ENCODE assay signal across 18 mouse cellular contexts in genomic region chr1:66702623-66703345, GRCm38 (mm10). TPM values are rescaled to one million over a fixed set of nuclear protein-coding genes. Genes with fewer than 3 reads are reported as not detected.
DNase-seq lines count a peak whose midpoint lies in the region; ATAC-seq lines count a peak whose summit lies in the region.
"Had no signal": no experiment of that assay in that cellular context is flagged by ENCODE, and none has a peak within 500 bp of the region (broad histone marks: within the 10 kb centered on the region; RNA-seq: fewer than 3 reads in every experiment).

No protein-coding gene starts in this region.

- no peaks in the 10 kb centered on the region for H3K27me3 ChIP-seq in hindbrain, embryonic 13.5 days
- no peaks in the 10 kb centered on the region for H3K27me3 ChIP-seq in hindbrain, embryonic 11.5 days (ENCODE audit: control insufficient read depth, insufficient read depth, low read length)
- H3K27me3 ChIP-seq in lung, embryonic 15.5 days = no peaks in the 10 kb centered on the region
- H3K27me3 ChIP-seq in liver, embryonic 16.5 days (ENCODE audit: control insufficient read depth, insufficient read depth, low read depth, low read length) = no peaks in the 10 kb centered on the region
- no peaks in the 10 kb centered on the region for H3K27me3 ChIP-seq in forebrain, embryonic 11.5 days (ENCODE audit: control insufficient read depth, insufficient read depth, low read length)
- H3K27me3 ChIP-seq: heart, embryonic 15.5 days; stomach, embryonic 15.5 days had no signal

- no peak overlapping the region for H3K27ac ChIP-seq in hindbrain, embryonic 13.5 days
- H3K27ac ChIP-seq in hindbrain, embryonic 11.5 days (ENCODE audit: low read depth, low read length) = no peak overlapping the region
- no peak overlapping the region for H3K27ac ChIP-seq in lung, embryonic 15.5 days
- H3K27ac ChIP-seq in liver, embryonic 16.5 days (ENCODE audit: low read length) = no peak overlapping the region
- no peak overlapping the region for H3K27ac ChIP-seq in forebrain, embryonic 11.5 days (ENCODE audit: low read depth, low read length)
- H3K27ac ChIP-seq: gastrocnemius, adult 2 months; heart, embryonic 15.5 days; kidney, embryonic 15.5 days; stomach, embryonic 15.5 days had no signal

- H3K9me3 ChIP-seq in hindbrain, embryonic 13.5 days = no peaks in the 10 kb centered on the region
- H3K9me3 ChIP-seq in hindbrain, embryonic 11.5 days (ENCODE audit: control insufficient read depth, low read length) = no peaks in the 10 kb centered on the region
- no peaks in the 10 kb centered on the region for H3K9me3 ChIP-seq in lung, embryonic 15.5 days
- no peaks in the 10 kb centered on the region for H3K9me3 ChIP-seq in liver, embryonic 16.5 days (replicated peaks; ENCODE audit: control insufficient read depth, low read length)
- H3K9me3 ChIP-seq in forebrain, embryonic 11.5 days (ENCODE audit: control insufficient read depth, low read length) = no peaks in the 10 kb centered on the region
- H3K9me3 ChIP-seq: heart, embryonic 15.5 days; kidney, embryonic 15.5 days; stomach, embryonic 15.5 days had no signal

- H3K4me3 ChIP-seq in hindbrain, embryonic 13.5 days = no peak overlapping the region
- H3K4me3 ChIP-seq in hindbrain, embryonic 11.5 days (ENCODE audit: low read depth, low read length) = no peak overlapping the region
- H3K4me3 ChIP-seq in lung, embryonic 15.5 days = no peak overlapping the region
- H3K4me3 ChIP-seq in liver, embryonic 16.5 days (ENCODE audit: low read depth, low read length) = peak overlapping the region; percentile 92
- H3K4me3 ChIP-seq in forebrain, embryonic 11.5 days (ENCODE audit: low read depth, low read length) = no peak overlapping the region

- WGBS in hindbrain, embryonic 13.5 days = 93% methylated on average over 4 of the region's 4 CpGs
- WGBS in hindbrain, embryonic 11.5 days = 86% methylated on average over 4 of the region's 4 CpGs
- 64% methylated on average over 4 of the region's 4 CpGs for WGBS in lung, embryonic 15.5 days
- 30% methylated on average over 4 of the region's 4 CpGs for WGBS in liver, embryonic 16.5 days (ENCODE audit: insufficient replicate concordance)
- WGBS in forebrain, embryonic 11.5 days = 89% methylated on average over 4 of the region's 4 CpGs

- no peak for DNase-seq in hindbrain, embryonic 11.5 days (ENCODE audit: low spot score)
- DNase-seq in lung, postnatal 36 days = no peak
- DNase-seq in MEL-GATA-1-ER (ENCODE audit: extremely low read depth, low read depth) = peak; percentile 55
- DNase-seq in forebrain, embryonic 11.5 days (ENCODE audit: low spot score) = no peak
- no peak for DNase-seq in urinary bladder, postnatal 36 days (ENCODE audit: low spot score in 2 of 2)
- DNase-seq: adrenal gland, adult 8-10 months; cerebellum, postnatal 25 days; gastrocnemius, adult 2 months; layer of hippocampus, postnatal 36 days; thymus, postnatal 14 days had no signal

- no peak for ATAC-seq in hindbrain, embryonic 13.5 days (ENCODE audit: low FRiP score)
- ATAC-seq in hindbrain, embryonic 11.5 days (ENCODE audit: low FRiP score) = no peak
- no peak for ATAC-seq in lung, embryonic 15.5 days (ENCODE audit: borderline replicate concordance, extremely low read depth, low FRiP score, low TSS enrichment)
- ATAC-seq in liver, embryonic 16.5 days (ENCODE audit: low read depth) = 0 out of 2 replicates have a peak, but pooled peaks have one; percentile 3
- no peak for ATAC-seq in forebrain, embryonic 11.5 days (replicated peaks; ENCODE audit: low FRiP score)
- ATAC-seq: forebrain, embryonic 16.5 days; midbrain, embryonic 16.5 days had no signal

- H3K4me2 ChIP-seq in hindbrain, embryonic 13.5 days = peak overlapping the region; percentile 31
- H3K4me2 ChIP-seq in hindbrain, embryonic 11.5 days (replicated peaks; ENCODE audit: low read depth, low read length) = no peak overlapping the region
- peak overlapping the region; percentile 55 for H3K4me2 ChIP-seq in lung, embryonic 15.5 days
- peak overlapping the region; percentile 65 for H3K4me2 ChIP-seq in liver, embryonic 16.5 days (ENCODE audit: low read depth, low read length)
- no peak overlapping the region for H3K4me2 ChIP-seq in forebrain, embryonic 11.5 days (ENCODE audit: low read depth, low read length, severe bottlenecking)

- H3K36me3 ChIP-seq in hindbrain, embryonic 13.5 days = peaks cover 12% of the 10 kb centered on the region
- no peaks in the 10 kb centered on the region for H3K36me3 ChIP-seq in hindbrain, embryonic 11.5 days (ENCODE audit: control insufficient read depth, insufficient read depth, low read length)
- H3K36me3 ChIP-seq in lung, embryonic 15.5 days = peaks cover 9% of the 10 kb centered on the region; the same call in 1 of the 2 replicates
- H3K36me3 ChIP-seq in liver, embryonic 16.5 days (ENCODE audit: control insufficient read depth, insufficient read depth) = peaks cover 6% of the 10 kb centered on the region; the same call in 1 of the 2 replicates
- H3K36me3 ChIP-seq in forebrain, embryonic 11.5 days (ENCODE audit: control insufficient read depth, insufficient read depth, low read length) = no peaks in the 10 kb centered on the region; the same call in 1 of the 2 replicates

- 0 out of 2 replicates have a peak overlapping the region, but pooled peaks have one; percentile 8 for H3K9ac ChIP-seq in hindbrain, embryonic 13.5 days
- H3K9ac ChIP-seq in hindbrain, embryonic 11.5 days (ENCODE audit: low read depth, low read length) = no peak overlapping the region
- no peak overlapping the region for H3K9ac ChIP-seq in lung, embryonic 15.5 days
- no peak overlapping the region for H3K9ac ChIP-seq in liver, embryonic 16.5 days (ENCODE audit: low read depth, low read length)
- no peak overlapping the region for H3K9ac ChIP-seq in forebrain, embryonic 11.5 days (ENCODE audit: low read length)
- H3K9ac ChIP-seq: heart, embryonic 15.5 days; stomach, embryonic 15.5 days had no signal

- peaks cover 28% of the 10 kb centered on the region for H3K4me1 ChIP-seq in hindbrain, embryonic 13.5 days (replicated peaks)
- 0 out of 2 replicates have a peak, but pooled peaks cover 2% of the 10 kb centered on the region for H3K4me1 ChIP-seq in hindbrain, embryonic 11.5 days (replicated peaks; ENCODE audit: control insufficient read depth, insufficient read depth, low read length)
- H3K4me1 ChIP-seq in lung, embryonic 15.5 days = peaks cover 16% of the 10 kb centered on the region
- H3K4me1 ChIP-seq in liver, embryonic 16.5 days (ENCODE audit: control insufficient read depth, low read depth, low read length) = peaks cover 19% of the 10 kb centered on the region
- peaks cover 4% of the 10 kb centered on the region; the same call in 1 of the 2 replicates for H3K4me1 ChIP-seq in forebrain, embryonic 11.5 days (replicated peaks; ENCODE audit: control insufficient read depth, insufficient read depth, low read length)

RNA-seq across cellular contexts. Expression of gene Rpe, which starts 2.2 kb away (rescaled TPM):
- 37.2 and 44.5 TPM in 2 replicates for polyA plus RNA-seq in hindbrain, embryonic 13.5 days (2015; fragmentation: Nextera tagmentation; extraction: Ambion mirVana)
- 52.0 and 59.1 TPM in 2 replicates for polyA plus RNA-seq in hindbrain, embryonic 11.5 days (2014; fragmentation: Nextera tagmentation; extraction: Ambion mirVana)
- polyA plus RNA-seq in lung, embryonic 15.5 days (2015; fragmentation: Nextera tagmentation; extraction: Ambion mirVana) = 55.7 and 56.6 TPM in 2 replicates
- polyA plus RNA-seq in liver, embryonic 16.5 days (2015; fragmentation: Nextera tagmentation; extraction: Ambion mirVana) = 22.6 and 27.9 TPM in 2 replicates
- 56.7 and 66.6 TPM in 2 replicates for polyA plus RNA-seq in forebrain, embryonic 11.5 days (2014; fragmentation: Nextera tagmentation; extraction: Ambion mirVana)

Comparison
In these comparisons a context has a peak if more than half of its experiments do, and no peak if none do; other contexts are left out.
1. H3K4me2 ChIP-seq: peak in hindbrain, embryonic 13.5 days (single experiment), lung, embryonic 15.5 days (single experiment) and liver, embryonic 16.5 days (single experiment); none in hindbrain, embryonic 11.5 days (single experiment) and forebrain, embryonic 11.5 days (single experiment).